Mouse (Mus musculus): ENCODE measurements at regions not wholly inside any gene's neighbourhood (a gene's known extent, or its start where the extent isn't known, plus 50 kb on each side); places are given as distances from the start of the nearest gene placed in this dataset.

GRCm38 (mm10) chr1:90412511-90413045 lies 190.2 kb upstream of the Cops8 start:
- Histone ChIP-seq H3K4me2 (no peak overlapping the region), H3K27me3 (no peaks in the 10 kb centered on the region), H3K4me1 (peaks cover 15% of the 10 kb centered on the region), H3K9ac (no peak overlapping the region), H3K36me3 (no peaks in the 10 kb centered on the region), H3K27ac (peak overlapping the region; percentile 57), H3K4me3 (replicated peaks) (no peak overlapping the region), H3K9me3 (replicated peaks) (no peaks in the 10 kb centered on the region)
- WGBS, result 23% methylated on average over 9 of the region's 9 CpGs
- peak; percentile 89 for ATAC-seq (replicated peaks; ENCODE audit: low FRiP score)

GRCm38 (mm10) chr1:90414751-90415150 lies 188.0 kb upstream of the Cops8 start:
- H3K4me3 ChIP-seq (replicated peaks), result no peak overlapping the region
- no peak overlapping the region for H3K9ac ChIP-seq
- H3K27ac ChIP-seq, result no peak overlapping the region
- no peaks in the 10 kb centered on the region for H3K36me3 ChIP-seq
- H3K4me2 ChIP-seq, result no peak overlapping the region
- H3K4me1 ChIP-seq, result peaks cover 15% of the 10 kb centered on the region
- 87% methylated on average over 4 of the region's 4 CpGs for WGBS
- H3K9me3 ChIP-seq (replicated peaks), result no peaks in the 10 kb centered on the region
- no peak for ATAC-seq (replicated peaks; ENCODE audit: low FRiP score)
- no peaks in the 10 kb centered on the region for H3K27me3 ChIP-seq

GRCm38 (mm10) chr1:90424066-90424821 lies 178.5 kb upstream of the Cops8 start:
- Histone ChIP-seq H3K9me3 (replicated peaks) (no peaks in the 10 kb centered on the region), H3K27me3 (no peaks in the 10 kb centered on the region), H3K27ac (peak overlapping the region; percentile 84), H3K4me2 (peak overlapping the region; percentile 42), H3K4me3 (replicated peaks) (no peak overlapping the region), H3K9ac (no peak overlapping the region), H3K4me1 (peaks cover 25% of the 10 kb centered on the region), H3K36me3 (no peaks in the 10 kb centered on the region)
- WGBS, result 13% methylated on average over 13 of the region's 13 CpGs
- ATAC-seq (replicated peaks; ENCODE audit: low FRiP score), result peak; percentile 92

GRCm38 (mm10) chr1:90428334-90428733 lies 174.4 kb upstream of the Cops8 start:
- H3K36me3 ChIP-seq, result no peaks in the 10 kb centered on the region
- no peak overlapping the region for H3K9ac ChIP-seq
- no peak overlapping the region for H3K27ac ChIP-seq
- H3K4me3 ChIP-seq (replicated peaks), result no peak overlapping the region
- peaks cover 22% of the 10 kb centered on the region for H3K4me1 ChIP-seq
- H3K9me3 ChIP-seq (replicated peaks), result no peaks in the 10 kb centered on the region
- H3K27me3 ChIP-seq, result no peaks in the 10 kb centered on the region
- no peak overlapping the region for H3K4me2 ChIP-seq
- no peak for ATAC-seq (replicated peaks; ENCODE audit: low FRiP score)
- WGBS, result 89% methylated on average over 6 of the region's 6 CpGs

- ATAC-seq (replicated peaks; ENCODE audit: low FRiP score), result no peak
- H3K9me3 ChIP-seq (replicated peaks), result no peaks in the 10 kb centered on the region
- no peak overlapping the region for H3K4me3 ChIP-seq (replicated peaks)
- 75% methylated on average over 7 of the region's 7 CpGs for WGBS
- H3K4me2 ChIP-seq, result no peak overlapping the region
- no peaks in the 10 kb centered on the region for H3K36me3 ChIP-seq
- H3K4me1 ChIP-seq, result peaks cover 18% of the 10 kb centered on the region
- H3K27me3 ChIP-seq, result no peaks in the 10 kb centered on the region
- H3K9ac ChIP-seq, result no peak overlapping the region
- H3K27ac ChIP-seq, result no peak overlapping the region
Measured at GRCm38 (mm10) chr1:90428774-90429173, 174.0 kb upstream of the Cops8 start.

GRCm38 (mm10) chr1:90430480-90430879 lies 172.3 kb upstream of the Cops8 start:
- no peak for ATAC-seq (replicated peaks; ENCODE audit: low FRiP score)
- no peak overlapping the region for H3K4me2 ChIP-seq
- WGBS, result 89% methylated on average over 9 of the region's 9 CpGs

GRCm38 (mm10) chr1:90431783-90432182 lies 171.0 kb upstream of the Cops8 start:
- Histone ChIP-seq H3K27ac (no peak overlapping the region), H3K4me3 (replicated peaks) (no peak overlapping the region), H3K4me1 (no peaks in the 10 kb centered on the region), H3K27me3 (no peaks in the 10 kb centered on the region), H3K9ac (no peak overlapping the region), H3K4me2 (no peak overlapping the region), H3K9me3 (replicated peaks) (no peaks in the 10 kb centered on the region), H3K36me3 (no peaks in the 10 kb centered on the region)
- WGBS, result 57% methylated on average over 6 of the region's 6 CpGs
- no peak for ATAC-seq (replicated peaks; ENCODE audit: low FRiP score)

More at GRCm38 (mm10) chr1:90430480-90430879, 172.3 kb upstream of the Cops8 start:
- Histone ChIP-seq H3K9ac (no peak overlapping the region), H3K4me1 (0 out of 2 replicates have a peak, but pooled peaks cover under 1% of the 10 kb centered on the region), H3K27me3 (no peaks in the 10 kb centered on the region), H3K27ac (no peak overlapping the region), H3K4me3 (replicated peaks) (no peak overlapping the region), H3K36me3 (no peaks in the 10 kb centered on the region), H3K9me3 (replicated peaks) (no peaks in the 10 kb centered on the region)

GRCm38 (mm10) chr1:90433911-90434310 lies 168.9 kb upstream of the Cops8 start:
- no peaks in the 10 kb centered on the region for H3K36me3 ChIP-seq
- no peaks in the 10 kb centered on the region for H3K27me3 ChIP-seq
- ATAC-seq (replicated peaks; ENCODE audit: low FRiP score), result no peak
- H3K9ac ChIP-seq, result no peak overlapping the region
- 76% methylated on average over 5 of the region's 5 CpGs for whole genome bisulfite sequencing
- H3K4me3 ChIP-seq (replicated peaks), result no peak overlapping the region
- H3K27ac ChIP-seq, result no peak overlapping the region
- H3K4me1 ChIP-seq, result peaks cover 3% of the 10 kb centered on the region
- H3K9me3 ChIP-seq (replicated peaks), result no peaks in the 10 kb centered on the region
- H3K4me2 ChIP-seq, result no peak overlapping the region

GRCm38 (mm10) chr1:90440638-90441037 lies 162.1 kb upstream of the Cops8 start:
- peak overlapping the region; percentile 54 for H3K27ac ChIP-seq
- 0 out of 2 replicates have a peak, but pooled peaks cover 2% of the 10 kb centered on the region for H3K27me3 ChIP-seq
- peaks cover 61% of the 10 kb centered on the region for H3K4me1 ChIP-seq
- peak; percentile 73 for ATAC-seq (replicated peaks; ENCODE audit: low FRiP score)
- no peak overlapping the region for H3K4me3 ChIP-seq (replicated peaks)
- no peak overlapping the region for H3K4me2 ChIP-seq
- no peaks in the 10 kb centered on the region for H3K36me3 ChIP-seq
- H3K9ac ChIP-seq, result no peak overlapping the region
- H3K9me3 ChIP-seq (replicated peaks), result no peaks in the 10 kb centered on the region
- 13% methylated on average over 1 of the region's 1 CpGs for WGBS

GRCm38 (mm10) chr1:90441134-90441868 lies 161.5 kb upstream of the Cops8 start:
- peak overlapping the region; percentile 54 for H3K27ac ChIP-seq
- H3K9ac ChIP-seq, result no peak overlapping the region
- ATAC-seq (replicated peaks; ENCODE audit: low FRiP score), result peak; percentile 76
- H3K4me1 ChIP-seq, result peaks cover 61% of the 10 kb centered on the region
- H3K4me3 ChIP-seq (replicated peaks), result no peak overlapping the region
- 19% methylated on average over 10 of the region's 10 CpGs for WGBS
- 0 out of 2 replicates have a peak, but pooled peaks cover 2% of the 10 kb centered on the region for H3K27me3 ChIP-seq
- no peaks in the 10 kb centered on the region for H3K36me3 ChIP-seq
- H3K4me2 ChIP-seq, result no peak overlapping the region
- no peaks in the 10 kb centered on the region for H3K9me3 ChIP-seq (replicated peaks)

- 31% methylated on average over 19 of the region's 19 CpGs for WGBS
- H3K9ac ChIP-seq, result no peak overlapping the region
- 0 out of 2 replicates have a peak, but pooled peaks cover 2% of the 10 kb centered on the region for H3K27me3 ChIP-seq
- H3K4me2 ChIP-seq, result no peak overlapping the region
- ATAC-seq (replicated peaks; ENCODE audit: low FRiP score), result peak; percentile 64
- no peak overlapping the region for H3K4me3 ChIP-seq (replicated peaks)
- H3K4me1 ChIP-seq, result peaks cover 61% of the 10 kb centered on the region
- H3K36me3 ChIP-seq, result no peaks in the 10 kb centered on the region
- H3K27ac ChIP-seq, result peak overlapping the region; percentile 54
- H3K9me3 ChIP-seq (replicated peaks), result no peaks in the 10 kb centered on the region
Measured at GRCm38 (mm10) chr1:90442250-90443240, 160.2 kb upstream of the Cops8 start.

Data from kidney, embryonic 15.5 days (tissue).